Comparison of ENCODE assay signal across 8 mouse cellular contexts in genomic region chr3:95246465-95247231, GRCm38 (mm10). TPM values are rescaled to one million over a fixed set of nuclear protein-coding genes. Genes with fewer than 3 reads are reported as not detected.
DNase-seq lines count a peak whose midpoint lies in the region; ATAC-seq and TF ChIP-seq lines count a peak whose summit lies in the region.
"Had no signal": no experiment of that assay in that cellular context is flagged by ENCODE, and none has a peak within 500 bp of the region (broad histone marks: within the 10 kb centered on the region; RNA-seq: fewer than 3 reads in every experiment).

No protein-coding gene starts in this region.

- H3K4me3 ChIP-seq in kidney, embryonic 15.5 days (replicated peaks): no peak overlapping the region
- H3K4me3 ChIP-seq in myocyte: no peak overlapping the region
- H3K4me3 ChIP-seq in intestine, postnatal 0 days (ENCODE audit: low read depth, low read length): no peak overlapping the region

- no peak for TF ChIP-seq CTCF in intestine, postnatal 0 days (IDR thresholded peaks at IDR 0.05; ENCODE audit: low read depth)

- H3K9me3 ChIP-seq in kidney, embryonic 15.5 days (replicated peaks): no peaks in the 10 kb centered on the region
- no peaks in the 10 kb centered on the region for H3K9me3 ChIP-seq in intestine, postnatal 0 days (ENCODE audit: control insufficient read depth)

- no peak overlapping the region for H3K4me2 ChIP-seq in kidney, embryonic 15.5 days
- no peak overlapping the region for H3K4me2 ChIP-seq in myocyte (ENCODE audit: low read depth)
- H3K4me2 ChIP-seq in intestine, postnatal 0 days (replicated peaks; ENCODE audit: low read depth): no peak overlapping the region

- H3K27me3 ChIP-seq in kidney, embryonic 15.5 days: no peaks in the 10 kb centered on the region
- no peaks in the 10 kb centered on the region for H3K27me3 ChIP-seq in myocyte (ENCODE audit: control insufficient read depth, insufficient read depth, insufficient read length)
- H3K27me3 ChIP-seq in intestine, postnatal 0 days (replicated peaks; ENCODE audit: control insufficient read depth, insufficient read depth, low read length): no peaks in the 10 kb centered on the region

- ATAC-seq in kidney, embryonic 15.5 days (replicated peaks; ENCODE audit: low FRiP score): no peak
- no peak for ATAC-seq in intestine, postnatal 0 days

- DNase-seq in kidney, adult 11 months: peak; percentile 50
- peak; percentile 96 for DNase-seq in NIH3T3 (ENCODE audit: low read depth)
- peak; percentile 72 for DNase-seq in cerebellum, adult 9-11 months
- peak; percentile 42 to 77 for DNase-seq in layer of hippocampus, adult 18-20 months (ENCODE audit: low spot score in 2 of 2)

- H3K9ac ChIP-seq in kidney, embryonic 15.5 days: no peak overlapping the region
- no peak overlapping the region for H3K9ac ChIP-seq in intestine, postnatal 0 days (ENCODE audit: low read depth, low read length)

- H3ac ChIP-seq in myocyte (ENCODE audit: control insufficient read depth, insufficient read length): no peak overlapping the region

- WGBS in kidney, embryonic 15.5 days: 84% methylated on average over 5 of the region's 5 CpGs
- WGBS in intestine, postnatal 0 days: 69% methylated on average over 5 of the region's 5 CpGs

- no peak overlapping the region for H3K27ac ChIP-seq in kidney, embryonic 15.5 days
- no peak overlapping the region for H3K27ac ChIP-seq in intestine, postnatal 0 days (ENCODE audit: low read depth, low read length)

- H3K79me2 ChIP-seq in myocyte (ENCODE audit: control insufficient read depth, insufficient read depth): no peaks in the 10 kb centered on the region

- H3K36me3 ChIP-seq in kidney, embryonic 15.5 days: peaks cover 11% of the 10 kb centered on the region
- peaks cover 5% of the 10 kb centered on the region for H3K36me3 ChIP-seq in myocyte (ENCODE audit: control insufficient read depth, insufficient read depth)
- no peaks in the 10 kb centered on the region; the same call in 1 of the 2 replicates for H3K36me3 ChIP-seq in intestine, postnatal 0 days (ENCODE audit: control insufficient read depth, insufficient read depth)

- H3K4me1 ChIP-seq in kidney, embryonic 15.5 days: no peaks in the 10 kb centered on the region
- H3K4me1 ChIP-seq in intestine, postnatal 0 days (replicated peaks; ENCODE audit: control insufficient read depth, insufficient read depth, low read length): no peaks in the 10 kb centered on the region

- no peak for TF ChIP-seq POLR2A in myocyte (IDR thresholded peaks at IDR 0.05; ENCODE audit: insufficient read length, low read depth)

TF ChIP-seq in myocyte, 11 proteins besides CTCF, POLR2A, EP300 and RAD21:
- peak; percentile 84 for TF ChIP-seq CEBPB (IDR thresholded peaks at IDR 0.05; ENCODE audit: insufficient read depth, poor library complexity, severe bottlenecking)
- no peak for TF ChIP-seq MYOD1 (IDR thresholded peaks at IDR 0.05; ENCODE audit: control insufficient read depth in 1 of 3, insufficient read length in 2 of 3, low read depth in 2 of 3)

RNA-seq across cellular contexts. Expression of gene Bnipl, which starts 4.3 kb away (rescaled TPM):
- 1.2 and 1.4 TPM in 2 replicates for polyA plus RNA-seq in kidney, embryonic 15.5 days (2015; fragmentation: Nextera tagmentation; extraction: Ambion mirVana)
- under 1 TPM in 1 of 2 experiments, not detected in 1; 0.37 TPM for total RNA-seq in layer of hippocampus, adult 18-20 months (2021)
- polyA plus RNA-seq in myocyte (2012; fragmentation: generic; extraction: Trizol): 0.31 TPM
- polyA plus RNA-seq in intestine, postnatal 0 days (2015; fragmentation: Nextera tagmentation; extraction: Ambion mirVana): not detected in 2 replicates
- total RNA-seq: hematopoietic stem cell, adult 5-6 weeks had no signal

RNA-seq across cellular contexts. Expression of gene Gm128, which starts 5.2 kb away (rescaled TPM):
- polyA plus RNA-seq in kidney, embryonic 15.5 days (2015; fragmentation: Nextera tagmentation; extraction: Ambion mirVana): 0.50 and 0.53 TPM in 2 replicates
- under 1 TPM in 1 of 2 experiments, not detected in 1; 0.15 TPM for total RNA-seq in layer of hippocampus, adult 18-20 months (2021)
- polyA plus RNA-seq in myocyte (2012; fragmentation: generic; extraction: Trizol): 0.04 TPM
- polyA plus RNA-seq in intestine, postnatal 0 days (2015; fragmentation: Nextera tagmentation; extraction: Ambion mirVana): 0.14 and 0.16 TPM in 2 replicates

RNA-seq across cellular contexts. Expression of gene Mllt11, which starts 14.7 kb away (rescaled TPM):
- polyA plus RNA-seq in kidney, embryonic 15.5 days (2015; fragmentation: Nextera tagmentation; extraction: Ambion mirVana): 12.9 and 16.0 TPM in 2 replicates
- 100 to 1,000 TPM; 263 to 266 TPM for total RNA-seq in layer of hippocampus, adult 18-20 months (2021)
- polyA plus RNA-seq in myocyte (2012; fragmentation: generic; extraction: Trizol): 51.9 TPM
- polyA plus RNA-seq in intestine, postnatal 0 days (2015; fragmentation: Nextera tagmentation; extraction: Ambion mirVana): 10.1 and 10.6 TPM in 2 replicates

RNA-seq across cellular contexts. Expression of gene Cdc42se1, which starts 18.1 kb away (rescaled TPM):
- polyA plus RNA-seq in kidney, embryonic 15.5 days (2015; fragmentation: Nextera tagmentation; extraction: Ambion mirVana): 87.4 and 92.0 TPM in 2 replicates
- 10 to 100 TPM; 72.7 to 72.9 TPM for total RNA-seq in layer of hippocampus, adult 18-20 months (2021)
- polyA plus RNA-seq in myocyte (2012; fragmentation: generic; extraction: Trizol): 61.5 TPM
- polyA plus RNA-seq in intestine, postnatal 0 days (2015; fragmentation: Nextera tagmentation; extraction: Ambion mirVana): 59.4 and 64.9 TPM in 2 replicates

RNA-seq across cellular contexts. Expression of gene Gabpb2, which starts 28.9 kb away (rescaled TPM):
- polyA plus RNA-seq in kidney, embryonic 15.5 days (2015; fragmentation: Nextera tagmentation; extraction: Ambion mirVana): 10.0 and 10.6 TPM in 2 replicates
- total RNA-seq in layer of hippocampus, adult 18-20 months (2021): 10 to 100 TPM; 12.7 to 13.2 TPM
- polyA plus RNA-seq in myocyte (2012; fragmentation: generic; extraction: Trizol): 3.3 TPM
- 3.1 and 4.6 TPM in 2 replicates for polyA plus RNA-seq in intestine, postnatal 0 days (2015; fragmentation: Nextera tagmentation; extraction: Ambion mirVana)
